Mouse (Mus musculus) lung, postnatal 4 days (tissue): ENCODE measurements around the gene Phka1.
"Not testable (repeated sequence)": the region's sequence is repeated elsewhere in the genome, so short reads cannot be mapped to it uniquely, and the experiment has no call there.

Experiments used
- DNase-seq, 2 experiments: peaks; one replicate each; pipeline ENCODE4 v3.0.0; 2021

Gene Phka1

GRCm38 (mm10) chrX:102643823-102644572 lies at the start of gene Phka1:
Gene Phka1, minus strand, starts transcription at chrX:102644246.
- DNase-seq, result peak; percentile 82 to 91

- DNase-seq, result peak in 1 of 2 experiments; percentile 17
These were observed 45.2 kb upstream of the Phka1 start for GRCm38 (mm10) chrX:102689252-102689651.

GRCm38 (mm10) chrX:102686872-102687271 lies 42.8 kb upstream of the Phka1 start, which contains the start of gene Gm3880:
Gene Gm3880, minus strand, starts transcription at chrX:102686972.
- not testable (repeated sequence) for DNase-seq

GRCm38 (mm10) chrX:102684706-102685105 lies 40.7 kb upstream of the Phka1 start:
- not testable (repeated sequence) for DNase-seq

- no peak for DNase-seq
These were observed 22.6 kb upstream of the Phka1 start for GRCm38 (mm10) chrX:102666641-102667040.

GRCm38 (mm10) chrX:102660712-102661111 lies 16.7 kb upstream of the Phka1 start:
- peak in 1 of 2 experiments; percentile 15 for DNase-seq

- DNase-seq, result no peak
These were observed 1.6 kb upstream of the Phka1 start for GRCm38 (mm10) chrX:102645691-102646090.

GRCm38 (mm10) chrX:102645146-102645545 lies 1.1 kb upstream of the Phka1 start:
- no peak for DNase-seq

- DNase-seq, result peak in 1 of 2 experiments; percentile 12
These were observed 516 bp upstream of the Phka1 start for GRCm38 (mm10) chrX:102644573-102644951.

GRCm38 (mm10) chrX:102601269-102601668 lies 42.8 kb downstream of the Phka1 start:
- no peak for DNase-seq

- DNase-seq, result no peak
These were observed 55.5 kb downstream of the Phka1 start for GRCm38 (mm10) chrX:102588560-102588959.

GRCm38 (mm10) chrX:102571186-102571585 lies 72.9 kb downstream of the Phka1 start:
- DNase-seq, result peak; percentile 10 to 57

GRCm38 (mm10) chrX:102556906-102557305 lies 87.1 kb downstream of the Phka1 start:
- DNase-seq, result no peak

- DNase-seq, result peak in 1 of 2 experiments; percentile 19
These were observed 134.8 kb downstream of the Phka1 start for GRCm38 (mm10) chrX:102509205-102509604.

GRCm38 (mm10) chrX:102504644-102505481 lies 139.2 kb downstream of the Phka1 start, which contains the start of gene Hdac8:
Gene Hdac8, minus strand, starts transcription at chrX:102505359.
- peak; percentile 36 to 62 for DNase-seq

GRCm38 (mm10) chrX:102504179-102504578 lies 139.9 kb downstream of the Phka1 start:
- DNase-seq, result no peak

- no peak for DNase-seq
These were observed 149.9 kb downstream of the Phka1 start for GRCm38 (mm10) chrX:102493992-102494730.

GRCm38 (mm10) chrX:102485575-102485974 lies 158.5 kb downstream of the Phka1 start:
- DNase-seq, result no peak

GRCm38 (mm10) chrX:102479665-102480064 lies 164.4 kb downstream of the Phka1 start:
- no peak for DNase-seq

- DNase-seq, result peak in 1 of 2 experiments; percentile 10
These were observed 165.1 kb downstream of the Phka1 start for GRCm38 (mm10) chrX:102478965-102479364.

GRCm38 (mm10) chrX:102478481-102478880 lies 165.6 kb downstream of the Phka1 start:
- DNase-seq, result no peak

GRCm38 (mm10) chrX:102476784-102477183 lies 167.3 kb downstream of the Phka1 start:
- peak in 1 of 2 experiments; percentile 65 for DNase-seq

GRCm38 (mm10) chrX:102475555-102475954 lies 168.5 kb downstream of the Phka1 start:
- no peak for DNase-seq
